Mouse (Mus musculus) naive thymus-derived CD4-positive, alpha-beta T cell, adult 2 months (primary cell): ENCODE results near the gene Tifab.

ENCODE experiments used
- DNase-seq: peaks from one replicate; pipeline ENCODE4 v3.0.0-alpha.2; 2011; ENCODE audit warnings: low read depth

Tifab gene

DNA sequence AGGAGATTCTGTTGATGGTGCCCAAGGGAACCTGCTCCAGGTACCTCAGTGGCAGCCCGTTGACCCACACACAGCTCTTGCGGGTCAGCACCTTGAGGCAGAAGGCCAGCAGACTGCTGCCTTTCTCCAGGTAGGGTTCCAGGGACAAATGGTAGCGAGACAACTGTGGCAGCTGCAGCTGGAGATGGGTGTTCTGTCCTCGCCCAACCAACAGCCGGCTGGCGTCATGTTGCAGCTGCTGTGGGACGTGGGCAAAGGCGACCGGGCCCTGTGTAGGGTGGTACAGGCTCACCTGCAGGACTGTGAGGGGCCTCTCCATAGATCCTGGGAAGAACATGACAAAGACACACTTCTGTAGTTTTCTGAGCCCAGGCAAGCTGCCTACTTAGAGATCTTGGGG lies 2.4 kb downstream of the Tifab start:
- DNase-seq, result no peak

DNA sequence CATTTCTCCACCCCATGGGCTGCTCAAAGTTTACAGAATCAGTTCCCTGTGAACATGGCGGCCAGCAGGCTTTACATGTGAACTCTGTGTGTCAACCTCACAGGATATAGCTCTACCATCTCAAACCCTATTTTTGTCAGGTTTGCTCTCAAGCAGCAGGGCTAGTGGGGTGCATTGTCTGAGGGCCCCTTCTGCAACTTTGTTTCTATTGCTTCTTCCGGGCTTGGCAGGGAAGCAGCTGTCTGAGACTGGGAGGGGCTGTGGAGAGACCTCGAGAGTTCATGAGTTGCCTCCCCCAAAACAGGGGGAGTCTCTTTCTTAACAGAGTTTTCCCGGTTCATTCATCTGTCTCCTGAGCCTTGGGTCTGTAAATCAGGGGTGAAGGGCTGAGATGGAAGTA lies 2.8 kb downstream of the Tifab start:
- no peak for DNase-seq

DNA sequence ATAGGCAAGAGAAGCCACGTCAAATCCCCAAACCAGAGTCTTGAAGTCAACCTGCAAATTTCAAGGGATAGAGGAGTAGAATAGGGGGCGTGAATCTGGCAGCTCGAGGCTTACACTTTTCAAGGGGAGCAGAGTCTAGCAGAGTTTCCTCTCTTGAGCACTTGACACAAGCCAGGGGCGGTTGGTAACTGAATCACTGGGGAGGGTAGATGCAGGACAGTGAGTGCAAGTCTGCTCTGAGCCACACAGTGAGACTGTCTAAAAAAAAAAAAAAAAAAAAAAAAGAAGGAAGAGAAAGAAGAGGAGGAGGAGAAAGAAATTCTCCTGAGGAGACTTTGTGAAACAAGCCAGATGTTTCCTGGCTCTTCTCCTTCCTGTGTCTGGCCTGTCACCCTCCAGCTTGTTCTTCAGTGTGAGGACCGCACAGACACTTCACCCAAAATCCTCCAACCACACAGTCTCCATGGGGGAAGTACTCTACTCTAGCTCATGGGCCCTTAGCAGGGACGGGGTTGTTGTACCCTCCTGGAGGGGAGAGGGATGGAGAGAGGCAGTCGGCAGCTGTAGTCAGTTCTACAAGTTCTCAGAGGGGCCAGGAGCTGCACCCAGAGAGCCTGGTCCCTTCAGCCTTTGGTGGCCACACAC lies 5.7 kb downstream of the Tifab start:
- no peak for DNase-seq

DNA sequence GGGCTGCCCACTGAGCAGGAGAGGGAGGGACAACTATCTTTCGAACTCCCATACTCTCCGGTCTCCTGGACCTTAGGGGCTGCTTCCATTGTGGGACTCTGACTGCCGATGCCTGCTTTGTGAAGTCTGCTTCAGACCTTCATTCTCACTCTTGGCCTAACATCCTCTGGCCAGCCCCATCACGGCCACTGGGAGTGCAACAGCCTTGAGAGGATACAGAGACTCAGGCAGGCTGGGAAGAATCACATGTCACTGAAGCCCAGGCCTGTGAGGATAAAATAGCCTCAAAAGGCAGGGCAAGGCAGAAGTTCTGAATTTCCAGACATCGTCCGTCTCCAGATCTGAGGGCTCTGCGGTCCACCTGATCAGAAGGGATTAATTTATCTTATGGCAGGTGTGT lies 6.6 kb downstream of the Tifab start:
- no peak for DNase-seq

DNA sequence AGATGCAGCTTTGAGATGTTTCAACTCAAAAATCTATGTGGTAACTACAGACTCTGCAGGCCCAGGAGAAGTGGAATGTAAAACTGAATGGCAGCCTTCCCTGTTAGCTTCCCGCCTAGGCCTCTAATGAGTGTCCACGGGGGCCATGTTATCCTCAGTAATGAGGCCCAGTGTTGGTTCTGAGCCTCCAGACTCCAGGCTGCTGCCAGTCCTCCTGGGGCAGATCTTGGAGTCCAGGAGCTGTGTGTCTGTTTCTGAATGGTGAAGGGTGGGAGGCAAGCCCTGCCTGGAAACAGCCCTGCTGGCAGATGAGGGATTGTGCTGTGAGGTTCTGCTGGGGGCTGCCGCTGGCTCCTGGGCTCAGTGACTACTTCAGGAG lies 10.3 kb downstream of the Tifab start:
- DNase-seq, result no peak

DNA sequence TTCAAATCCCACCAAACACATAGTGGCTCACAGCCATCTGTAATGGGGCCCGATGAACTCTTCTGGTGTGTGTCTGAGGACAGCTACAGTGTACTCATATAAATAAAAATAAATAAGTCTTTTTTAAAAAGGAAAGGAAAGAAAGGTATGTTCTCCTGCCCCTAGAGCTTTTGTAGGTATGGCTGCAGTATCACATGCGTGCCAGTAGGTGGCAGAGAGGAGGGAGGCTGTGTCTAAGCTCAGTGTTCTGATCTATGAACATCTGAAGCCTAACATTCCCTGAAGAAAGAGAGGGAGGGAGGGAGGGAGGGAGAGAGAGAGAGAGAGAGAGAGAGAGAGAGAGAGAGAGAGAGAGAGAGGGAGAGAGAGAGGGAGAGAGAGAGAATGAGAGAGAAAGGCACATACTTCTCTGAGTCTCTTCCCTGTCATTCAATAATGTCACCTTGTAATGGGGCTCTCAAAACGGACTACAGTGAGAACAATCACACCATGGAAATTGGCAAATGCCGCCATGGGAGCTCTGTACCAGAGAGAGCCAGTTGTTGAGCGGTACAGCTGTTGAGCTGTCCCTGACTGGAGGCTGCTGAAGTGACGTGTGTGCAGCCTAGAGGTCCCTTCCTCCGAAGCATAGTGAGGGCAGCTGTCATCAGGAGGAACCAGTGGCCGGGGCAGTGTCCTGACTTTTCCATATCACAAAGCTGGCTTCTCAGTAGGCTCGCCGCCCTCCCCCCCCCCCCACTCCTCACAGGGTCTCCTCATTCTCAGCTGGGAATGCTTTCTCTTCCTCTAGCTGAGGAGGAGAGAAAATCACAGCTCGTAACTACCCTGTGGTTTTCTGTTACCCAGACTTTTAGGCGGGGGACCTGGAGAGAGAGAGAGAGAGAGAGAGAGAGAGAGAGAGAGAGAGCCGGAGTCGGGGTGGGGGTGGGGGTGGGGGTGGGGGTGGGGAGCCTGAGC lies 11.0 kb downstream of the Tifab start:
- peak; percentile 60 for DNase-seq

DNA sequence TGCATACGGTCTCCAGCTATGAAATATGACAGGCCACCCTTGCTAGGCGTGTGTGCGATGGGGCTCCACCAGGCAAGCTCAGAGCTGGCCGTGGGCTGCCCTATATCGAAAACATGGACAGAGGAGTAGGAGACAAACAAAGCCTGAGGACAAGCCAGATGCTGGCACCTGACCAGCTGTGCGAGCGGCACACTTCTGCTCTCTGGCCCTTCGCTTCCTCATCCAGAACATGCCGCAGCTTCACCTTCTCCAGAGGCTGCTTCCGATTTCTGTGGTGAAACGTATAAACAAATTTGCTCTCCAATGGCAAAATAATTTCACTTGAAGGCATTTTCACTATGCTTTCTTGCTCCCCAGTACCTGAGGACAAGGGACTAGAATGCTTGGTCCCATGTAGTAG lies 13.1 kb downstream of the Tifab start:
- DNase-seq, result no peak

DNA sequence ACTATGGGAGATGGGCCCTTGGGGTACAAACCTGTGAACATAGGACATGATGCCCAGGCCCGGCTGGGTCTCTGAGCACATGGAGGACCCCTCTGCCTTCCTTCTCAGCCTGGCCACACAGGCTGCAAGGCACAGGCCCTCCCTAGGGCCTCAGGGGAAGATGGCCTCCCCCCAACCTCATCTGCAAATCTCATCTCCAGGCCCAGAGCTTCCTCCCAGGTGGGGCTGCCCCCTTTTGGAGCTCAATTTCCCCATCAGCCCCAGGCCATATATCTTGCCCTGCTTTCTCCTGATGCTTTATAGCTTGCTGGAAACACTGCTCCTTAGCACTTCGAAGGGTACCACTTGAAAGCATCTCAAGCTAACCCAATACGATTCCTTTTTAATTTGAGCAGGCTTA lies 14.3 kb downstream of the Tifab start:
- no peak for DNase-seq

DNA sequence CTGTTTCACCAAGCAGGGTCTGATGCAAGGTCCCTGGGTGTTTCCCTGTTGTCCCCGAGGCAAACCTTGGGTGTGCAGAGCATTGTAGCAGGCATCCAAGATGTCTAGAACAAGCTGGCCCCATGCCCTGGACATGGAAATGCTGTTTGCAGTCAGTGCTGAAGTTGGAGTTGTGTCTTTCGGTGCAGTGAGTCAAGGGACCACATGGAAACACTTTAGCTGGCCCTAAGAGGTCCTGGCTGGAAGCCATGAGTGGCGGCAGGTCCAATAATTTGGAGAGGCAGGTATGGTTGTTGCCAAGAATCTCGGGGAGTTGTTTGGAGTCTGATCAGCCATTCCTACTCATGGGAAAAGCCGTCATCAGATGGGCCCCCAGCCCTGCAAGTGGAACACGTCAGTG lies 14.9 kb downstream of the Tifab start:
- no peak for DNase-seq

DNA sequence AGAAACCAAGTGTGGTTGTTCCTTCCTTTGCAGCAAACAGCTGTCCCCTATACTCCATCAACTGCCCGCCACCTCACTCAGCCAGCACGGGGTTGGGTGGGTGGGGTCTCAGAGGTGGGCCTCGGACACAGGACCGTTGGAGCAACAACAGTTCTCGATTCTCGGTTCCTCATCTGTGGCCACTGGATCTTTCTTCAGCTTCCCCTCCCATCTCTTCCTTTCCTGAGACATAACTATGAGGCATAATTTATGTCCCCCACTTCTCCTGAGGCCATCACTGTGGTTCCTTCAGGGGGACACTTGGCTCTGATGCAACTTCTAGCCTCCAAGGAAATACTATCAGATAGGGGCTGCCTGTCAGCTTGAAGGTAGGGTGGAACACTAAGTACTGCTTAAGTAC lies 15.8 kb downstream of the Tifab start:
- no peak for DNase-seq

DNA sequence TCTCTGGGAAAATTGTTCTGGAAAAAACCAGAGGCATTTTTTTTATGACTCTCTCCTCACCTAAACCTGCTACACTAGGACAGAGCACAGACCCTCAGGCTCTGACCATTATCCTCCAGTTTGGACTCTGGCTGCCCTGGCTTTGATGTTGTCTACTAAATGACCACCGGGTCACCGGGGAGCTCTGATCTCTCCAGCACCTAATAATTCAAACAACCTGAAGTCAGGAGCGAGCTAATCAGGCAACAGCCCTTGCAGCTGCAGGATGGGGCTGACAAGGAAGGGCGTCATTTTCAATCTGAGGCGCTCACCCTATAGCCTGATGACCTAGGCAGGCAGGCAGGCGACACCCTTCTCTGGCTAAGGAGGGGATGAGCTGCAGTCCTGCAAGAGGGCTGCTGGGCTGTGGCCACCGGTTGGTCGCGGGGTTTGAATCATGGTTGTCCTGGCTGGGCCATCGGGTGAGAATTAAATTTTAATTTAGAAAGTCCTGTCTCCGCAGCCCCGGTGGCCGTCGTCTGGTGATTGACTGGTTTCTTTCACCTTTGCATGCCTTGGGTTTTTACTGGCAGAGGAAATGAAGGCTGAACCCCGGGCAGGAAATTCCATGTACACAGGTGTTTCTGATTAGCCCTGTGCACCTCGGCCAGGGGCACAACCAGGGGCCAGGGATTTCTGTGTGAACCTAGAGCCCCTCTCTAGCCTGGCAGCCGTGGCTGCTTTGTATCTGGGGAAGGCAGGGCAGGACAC lies 18.9 kb downstream of the Tifab start:
- DNase-seq, result no peak

DNA sequence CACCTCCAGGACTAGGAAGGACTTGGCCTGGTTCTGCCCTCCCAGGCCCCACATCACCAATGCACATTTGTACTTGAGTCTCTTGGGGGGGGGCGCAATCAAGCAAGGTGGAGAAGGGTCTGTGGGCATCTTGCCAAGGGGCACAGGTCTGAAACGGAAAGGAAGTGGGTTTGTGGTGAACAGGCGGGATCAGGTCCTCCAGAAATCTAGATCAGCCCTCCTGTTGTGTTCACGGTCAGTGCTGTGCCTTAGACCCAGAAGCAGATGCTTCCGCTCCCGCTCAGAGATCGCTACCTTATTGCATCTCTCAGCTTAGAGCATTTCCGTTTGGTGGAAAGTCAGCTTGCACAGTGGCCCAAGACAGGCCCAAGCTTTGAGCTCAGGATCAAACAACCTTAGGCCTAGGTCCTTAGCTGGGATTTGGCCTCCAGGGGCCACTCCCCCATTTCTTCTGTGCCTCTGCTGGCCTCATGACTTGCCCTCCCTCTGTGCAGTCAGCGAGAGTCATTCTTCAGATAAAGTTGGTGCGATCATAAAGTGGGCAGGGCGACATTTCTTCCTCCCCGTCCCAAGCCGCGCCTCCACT lies 19.6 kb downstream of the Tifab start:
- DNase-seq, result peak; percentile 62

DNA sequence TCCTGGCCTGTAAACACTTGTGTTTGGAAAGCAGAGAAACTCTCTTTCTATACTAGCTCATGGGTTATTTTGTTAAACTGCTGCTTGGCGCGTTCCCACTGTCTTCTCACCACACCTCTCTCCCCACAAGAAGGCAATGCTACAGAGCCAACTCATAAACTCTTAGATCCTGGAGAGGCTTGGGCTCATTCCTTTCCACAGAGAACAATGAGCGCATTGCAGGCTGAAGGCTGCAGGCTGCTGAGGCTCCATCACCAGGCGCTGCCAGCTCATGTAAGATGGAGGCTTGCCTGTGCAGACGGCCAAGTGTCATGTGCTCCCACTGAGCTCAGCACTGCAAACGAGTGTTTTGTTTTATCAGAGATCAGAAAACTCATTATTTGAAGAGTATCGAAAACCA lies 23.0 kb downstream of the Tifab start:
- no peak for DNase-seq

DNA sequence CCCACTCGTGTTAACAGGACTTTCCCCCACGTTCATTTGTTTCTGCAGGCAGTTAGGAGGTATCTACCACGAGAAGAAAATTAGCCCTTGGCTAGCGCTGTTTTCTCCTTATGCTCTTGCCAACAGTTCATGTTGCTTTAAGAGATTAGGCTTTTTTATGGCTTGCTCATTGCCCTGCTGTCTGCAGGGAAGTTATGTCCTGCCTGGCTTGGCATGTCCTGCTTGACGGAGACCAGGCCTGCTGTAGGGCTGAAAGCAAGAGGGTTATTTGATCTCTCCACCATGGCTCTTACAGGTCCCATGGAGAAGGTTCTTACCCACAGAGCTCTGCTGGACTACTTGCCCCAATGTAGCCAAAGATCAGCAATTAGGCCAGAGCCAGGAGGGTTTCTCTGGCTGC lies 23.6 kb downstream of the Tifab start:
- DNase-seq, result no peak

DNA sequence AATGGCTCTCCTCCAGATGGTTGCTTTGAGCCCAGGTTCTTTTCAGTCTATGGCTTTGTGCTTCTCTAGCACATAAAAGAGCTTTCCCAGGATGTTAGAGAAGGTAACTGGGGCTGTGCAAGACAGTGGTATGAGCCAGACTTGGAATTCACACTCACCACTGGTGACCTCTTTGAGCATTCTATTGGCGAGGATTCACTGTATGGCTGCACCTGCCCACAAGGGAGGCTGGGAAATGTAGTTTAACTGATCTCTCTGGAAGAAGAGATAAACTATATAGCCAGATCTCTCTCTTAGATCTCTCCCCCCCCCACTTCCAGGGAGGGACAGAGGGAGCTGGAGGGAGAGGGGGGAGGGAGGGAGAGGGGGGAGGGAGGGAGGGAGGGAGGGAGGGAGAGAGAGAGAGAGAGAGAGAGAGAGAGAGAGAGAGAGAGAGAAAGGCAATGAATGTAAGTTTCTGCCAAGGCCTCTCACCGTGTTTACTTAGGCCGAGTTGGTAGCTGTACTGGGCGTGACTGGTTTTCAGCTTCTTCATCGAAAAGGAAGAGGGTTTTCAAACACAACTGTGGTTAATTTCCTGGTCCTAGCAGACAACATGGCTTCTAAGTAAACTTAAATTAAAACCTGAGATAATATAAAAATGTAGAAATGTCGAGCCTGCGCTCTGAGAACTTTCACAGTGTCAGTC lies 25.8 kb downstream of the Tifab start:
- peak; percentile 44 for DNase-seq

DNA sequence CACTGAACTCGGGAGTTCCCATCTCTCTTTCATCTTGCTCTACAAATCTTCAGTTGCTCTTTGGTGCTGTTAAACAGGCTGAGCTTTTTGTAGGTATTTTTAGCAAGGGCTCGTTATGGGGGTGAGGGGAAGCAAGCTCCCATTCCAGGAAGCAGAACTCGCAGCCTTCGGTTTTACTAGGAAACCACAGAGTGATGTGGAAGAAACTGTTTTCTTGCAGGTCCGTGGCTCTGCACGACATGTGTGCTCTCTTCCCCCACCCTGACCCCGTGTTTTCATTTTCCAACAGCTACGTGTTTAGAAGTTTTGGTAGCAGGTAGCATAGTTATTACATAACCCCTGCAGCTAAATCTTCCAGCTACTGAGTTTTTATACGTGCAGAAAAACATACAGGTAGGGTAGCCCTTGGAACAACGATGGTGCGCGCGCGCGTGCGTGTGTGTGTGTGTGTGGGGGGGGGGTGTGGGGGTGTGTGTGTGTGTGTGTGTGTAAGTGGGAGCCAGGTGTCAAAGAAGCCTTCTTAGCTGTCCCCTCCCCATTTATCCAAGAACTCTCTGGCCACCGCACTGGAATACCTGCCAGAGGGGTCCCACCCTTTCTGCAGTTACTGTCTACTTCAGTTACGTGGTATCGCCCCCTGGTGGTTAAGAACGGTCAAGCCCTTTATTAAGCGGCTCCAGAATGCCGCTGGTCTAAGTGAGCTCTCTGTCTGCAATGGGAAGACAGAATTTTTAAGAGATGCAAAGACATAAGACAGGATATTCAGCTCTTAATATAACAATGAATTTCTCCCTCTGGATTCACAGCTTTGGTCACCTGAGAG lies 27.1 kb downstream of the Tifab start:
- DNase-seq, result peak; percentile 91

DNA sequence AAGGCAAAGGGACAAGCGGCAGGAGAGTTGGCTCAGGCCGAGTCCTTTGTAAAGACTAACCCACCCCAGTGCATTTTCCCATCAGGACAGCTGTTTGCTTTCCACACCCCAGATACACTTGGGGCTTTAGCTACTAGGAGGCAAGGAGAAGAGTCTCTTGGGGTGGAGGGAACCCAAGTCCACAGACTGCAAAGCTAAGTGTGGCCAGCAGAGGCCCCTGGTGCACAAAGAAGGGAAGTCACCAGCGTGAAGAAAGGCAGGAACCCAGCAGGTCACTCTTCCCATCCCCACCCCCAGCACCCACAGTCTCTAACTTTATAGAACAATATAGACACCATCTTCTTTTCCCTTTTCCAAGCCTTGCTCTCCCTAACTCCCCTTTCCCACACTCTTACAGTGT lies 33.2 kb downstream of the Tifab start:
- peak; percentile 69 for DNase-seq

DNA sequence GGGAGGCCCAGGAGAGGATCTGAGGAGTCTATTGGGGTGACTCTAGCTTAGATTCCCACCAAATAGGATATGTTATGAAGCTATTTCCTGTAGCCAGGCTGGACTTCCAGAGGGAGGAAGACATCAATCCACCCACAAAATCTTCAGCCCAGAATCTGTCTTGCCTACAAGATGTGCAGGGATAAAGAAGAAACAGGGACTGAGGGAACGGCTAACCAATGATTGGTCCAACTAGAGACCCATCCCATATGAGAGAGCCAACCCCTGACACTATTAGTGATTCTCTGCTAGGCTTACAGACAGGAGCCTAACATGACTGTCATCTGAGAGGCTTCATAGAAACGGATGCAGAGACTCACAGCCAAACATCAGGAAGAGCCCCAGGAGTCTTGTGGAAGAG lies 34.7 kb downstream of the Tifab start:
- DNase-seq, result no peak

DNA sequence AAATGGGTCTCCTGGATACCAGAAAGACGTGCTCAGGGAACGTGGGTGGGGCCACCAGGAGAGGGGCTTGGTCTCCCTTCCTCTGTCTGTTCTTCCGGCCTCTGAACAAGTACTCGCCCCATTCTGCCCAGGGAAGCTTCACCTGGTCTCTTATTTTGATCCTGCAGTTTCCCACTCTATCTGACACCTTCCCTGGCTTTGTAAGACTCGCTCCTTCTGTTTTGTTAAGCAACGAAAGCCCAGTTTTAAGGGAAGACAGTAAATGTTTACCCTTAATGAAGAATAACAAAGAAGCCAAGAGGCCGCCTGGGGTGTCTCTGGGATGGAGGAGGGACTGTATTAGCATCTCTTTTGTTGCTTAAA lies 35.6 kb downstream of the Tifab start:
- DNase-seq, result no peak

DNA sequence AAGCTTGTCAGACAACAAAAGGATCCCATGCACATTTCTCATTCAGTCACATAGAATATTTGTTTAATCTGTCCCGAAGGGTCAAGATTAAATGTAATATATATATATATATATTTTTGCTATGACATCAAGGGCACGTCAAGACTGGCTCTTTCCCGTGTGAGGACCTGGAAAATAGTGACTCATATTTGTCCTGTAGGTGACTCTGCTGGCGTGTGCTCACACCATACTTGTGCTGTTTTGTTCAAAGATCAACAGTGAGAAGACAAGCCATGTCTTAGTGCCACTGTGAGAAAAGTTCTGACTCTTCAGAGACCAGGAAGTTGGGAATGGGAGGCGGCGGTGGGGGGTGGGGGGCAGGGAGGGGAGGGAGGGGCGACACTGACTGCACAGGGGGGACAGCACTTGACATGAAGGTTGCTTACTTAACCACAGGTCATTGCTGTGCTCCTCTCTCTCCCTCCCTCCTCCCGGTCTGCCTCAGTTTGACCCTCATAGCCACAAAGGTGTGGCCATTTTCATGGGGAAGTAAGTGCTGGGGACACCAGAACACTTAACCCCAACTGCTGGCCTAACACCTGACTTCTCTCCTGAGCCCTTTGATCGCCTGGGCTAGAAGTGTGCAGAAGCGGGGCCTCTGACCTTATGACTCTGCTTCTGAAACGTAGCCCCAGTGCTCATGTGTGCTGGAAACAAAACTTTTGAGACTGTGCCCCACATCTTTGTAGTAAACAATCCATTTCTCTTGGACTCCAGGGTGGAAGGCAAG lies 36.1 kb downstream of the Tifab start:
- no peak for DNase-seq
